Mouse (Mus musculus): ENCODE data around the gene Dnajc10.

Gene Dnajc10

GRCm38 (mm10) chr2:80340537-80340936 is 25.3 kb downstream of the Dnajc10 start:
- DNase-seq (ENCODE audit: low read depth) = no peak

DNA sequence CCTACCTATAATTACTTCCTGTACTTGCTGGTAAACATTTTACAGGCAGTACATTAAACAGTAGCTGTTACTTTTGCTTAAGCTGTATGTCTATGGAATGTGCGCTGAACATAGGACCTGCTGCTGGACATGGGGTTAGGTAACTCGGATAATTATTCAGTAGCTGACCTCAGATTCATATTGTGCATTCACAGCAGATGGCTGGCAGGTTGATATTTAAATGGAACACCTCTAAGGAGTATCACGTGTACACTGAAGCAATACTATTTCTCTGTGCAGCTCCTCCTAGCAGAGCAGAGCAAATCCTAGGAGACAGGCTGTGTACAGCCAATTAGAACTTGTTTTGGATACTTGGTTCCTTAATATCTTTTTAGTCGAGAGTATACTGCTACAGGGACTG is 39.3 kb downstream of the Dnajc10 start:
- no peak for DNase-seq (ENCODE audit: low read depth)

DNA sequence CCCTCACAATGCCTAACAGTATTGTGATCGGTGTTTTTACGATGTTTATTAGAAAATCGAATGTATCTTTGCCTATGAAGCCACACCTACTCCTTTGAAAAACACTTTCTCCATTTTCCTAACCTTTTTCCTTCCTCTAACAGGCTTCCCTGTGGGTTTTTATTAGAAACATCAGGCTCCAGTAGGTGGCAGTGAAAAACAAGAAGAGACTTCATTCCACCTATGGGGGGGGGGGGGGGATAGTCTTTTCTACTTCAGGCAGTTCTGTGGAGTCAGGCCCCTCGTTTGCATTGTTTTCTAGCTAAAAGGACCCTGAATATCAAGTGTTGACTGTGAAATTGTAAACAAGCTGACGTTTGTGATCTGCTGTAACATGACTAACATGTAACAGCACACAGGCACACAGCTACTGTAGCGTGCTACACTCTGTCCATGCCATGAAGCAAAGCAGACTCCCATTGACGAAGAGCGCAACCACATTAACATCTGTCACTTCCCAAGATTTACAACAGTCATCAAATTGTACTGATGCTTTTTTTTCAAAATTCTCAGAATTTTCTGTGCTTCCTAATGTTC is 41.5 kb downstream of the Dnajc10 start:
- DNase-seq (ENCODE audit: low read depth) = peak; percentile 20

GRCm38 (mm10) chr2:80371458-80371857 is 56.2 kb downstream of the Dnajc10 start:
- no peak for DNase-seq (ENCODE audit: low read depth)

GRCm38 (mm10) chr2:80374892-80375291 is 59.6 kb downstream of the Dnajc10 start:
- DNase-seq (ENCODE audit: low read depth) = no peak

DNA sequence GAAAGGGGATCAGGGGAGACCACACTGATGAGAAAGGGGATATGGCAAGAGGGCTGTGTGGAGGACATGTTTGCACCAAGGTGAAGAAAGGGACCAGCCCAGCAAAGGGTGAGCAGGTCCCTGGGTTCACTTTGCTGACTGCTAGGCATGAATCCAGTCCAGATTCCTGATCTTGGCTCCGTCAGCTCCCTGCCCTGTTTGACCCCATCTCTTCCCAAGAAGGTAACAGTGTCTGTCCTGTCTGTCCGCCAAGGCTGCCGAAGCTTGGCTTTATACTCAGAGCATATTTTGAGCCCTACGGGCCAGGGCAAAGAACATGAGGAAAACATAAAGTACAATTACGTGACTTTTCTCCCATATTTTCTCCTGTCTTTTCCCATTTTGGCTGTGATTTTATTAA is 64.6 kb downstream of the Dnajc10 start:
- DNase-seq (ENCODE audit: low read depth) = no peak

- peak; percentile 25 for DNase-seq (ENCODE audit: low read depth)
These were observed 69.2 kb downstream of the Dnajc10 start for GRCm38 (mm10) chr2:80384447-80384846.

DNA sequence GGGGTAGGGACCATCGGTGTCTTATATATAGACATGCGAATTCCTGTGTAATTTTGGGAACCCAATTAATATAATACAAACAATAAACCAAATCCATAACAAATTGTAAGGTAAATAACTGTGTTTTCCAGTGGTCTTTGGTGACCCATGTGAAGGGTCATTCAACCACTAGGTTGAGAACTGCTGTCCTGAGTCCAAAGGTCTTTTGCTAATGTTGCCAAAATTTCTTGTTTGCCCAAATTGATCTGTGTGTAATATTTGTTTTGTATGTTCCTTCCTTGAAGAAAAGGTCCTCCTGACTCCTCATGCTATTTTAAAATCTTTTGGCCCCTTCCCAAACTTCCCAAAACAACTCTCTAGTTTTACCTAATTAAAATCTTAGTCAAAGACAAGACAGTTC is 71.0 kb downstream of the Dnajc10 start:
- DNase-seq (ENCODE audit: low read depth) = no peak

DNA sequence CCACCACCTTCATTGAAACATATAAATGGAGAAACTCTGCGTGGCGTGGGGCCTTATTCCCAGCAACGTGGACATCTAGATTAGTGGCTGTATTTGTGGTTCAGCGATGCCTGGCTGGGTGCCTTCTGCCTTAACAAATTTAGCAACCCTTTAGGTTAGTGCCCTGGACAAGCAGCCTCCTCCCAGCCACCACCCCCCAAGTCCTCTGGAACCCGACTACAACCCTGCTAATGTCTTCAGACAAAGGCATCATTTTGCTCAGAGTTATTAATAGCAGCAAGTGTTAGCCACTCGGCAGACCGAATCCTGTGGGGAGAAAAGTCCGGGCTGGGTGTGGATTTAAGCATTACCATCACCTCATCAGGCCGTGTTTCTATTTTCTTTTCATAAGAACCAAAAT is 72.4 kb downstream of the Dnajc10 start:
- no peak for DNase-seq (ENCODE audit: low read depth)

DNA sequence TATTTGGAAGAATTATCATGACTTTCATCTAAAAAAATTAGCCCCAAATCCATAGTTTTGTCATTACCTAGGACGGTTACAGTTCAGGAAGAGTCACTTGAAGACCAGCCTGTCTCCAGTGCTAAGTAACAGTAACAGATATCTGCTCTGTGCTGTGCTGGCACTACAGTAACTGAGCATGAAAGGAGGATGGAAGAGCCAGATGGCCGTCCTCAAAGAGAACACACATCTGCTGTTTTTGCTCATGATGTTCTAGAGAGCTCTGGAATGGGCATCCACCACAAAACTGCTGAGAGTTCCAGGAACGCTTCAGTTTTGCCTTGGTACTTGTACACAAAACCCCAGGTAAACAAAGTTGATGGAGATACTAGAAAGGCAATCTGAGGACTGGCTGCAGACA is 73.1 kb downstream of the Dnajc10 start:
- no peak for DNase-seq (ENCODE audit: low read depth)

- DNase-seq (ENCODE audit: low read depth) = no peak
These were observed 80.8 kb downstream of the Dnajc10 start for GRCm38 (mm10) chr2:80396057-80396456.

GRCm38 (mm10) chr2:80396864-80397263 is 81.6 kb downstream of the Dnajc10 start:
- DNase-seq (ENCODE audit: low read depth) = no peak

DNA sequence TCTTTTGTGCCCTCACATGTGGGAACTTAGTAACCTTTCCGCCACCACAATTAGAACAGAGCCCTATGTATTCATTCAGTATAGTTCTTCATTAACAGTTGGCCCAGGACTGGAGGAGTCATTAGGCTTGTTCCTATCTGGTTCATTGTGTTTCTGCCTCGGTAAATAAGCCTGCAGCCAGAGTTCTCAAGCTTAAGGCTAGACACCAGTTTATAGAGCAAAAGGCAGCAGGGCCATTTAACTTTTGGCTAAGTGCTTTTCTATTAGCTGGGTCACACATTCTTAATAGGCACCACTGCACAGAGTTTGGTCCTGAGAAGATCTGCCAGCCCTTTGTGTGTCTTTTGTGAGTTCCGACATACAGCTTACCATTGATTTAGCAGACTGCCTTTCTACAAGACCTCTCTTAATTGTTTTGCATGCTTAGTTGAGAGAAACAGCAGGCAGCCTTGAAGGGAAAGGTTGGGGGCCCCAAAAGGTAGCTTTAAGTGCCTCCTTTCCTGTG is 83.4 kb downstream of the Dnajc10 start:
- no peak for DNase-seq (ENCODE audit: low read depth)
